Mouse (Mus musculus) monocyte, adult 5-6 weeks (primary cell): ENCODE measurements around the gene Uroc1. TPM values are rescaled to one million over a fixed set of nuclear protein-coding genes. Genes with fewer than 3 reads are reported as not detected.
A peak's percentile ranks its signal among the peaks of the same experiment; 100 is the strongest.

ENCODE experiments used
- ATAC-seq: fragments of 153-309, 156-312 bp; replicated peaks from 2 replicates; pipeline ENCODE4 v1.8.0; 2017; ENCODE audit warnings: mild to moderate bottlenecking; ENCODE audit not compliant: low TSS enrichment, insufficient number of reproducible peaks, severe bottlenecking, poor library complexity, low FRiP score
- total RNA-seq: library from RNA; stranded (forward); fragments of 200-1000, 200-491, 200-594 nt; gene quantifications from 3 replicates; pipeline ENCODE4 v1.2.3, GENCODE M21; 2017

Uroc1 gene
- total RNA-seq, 1 experiment from 2014 or later: not detected

DNA sequence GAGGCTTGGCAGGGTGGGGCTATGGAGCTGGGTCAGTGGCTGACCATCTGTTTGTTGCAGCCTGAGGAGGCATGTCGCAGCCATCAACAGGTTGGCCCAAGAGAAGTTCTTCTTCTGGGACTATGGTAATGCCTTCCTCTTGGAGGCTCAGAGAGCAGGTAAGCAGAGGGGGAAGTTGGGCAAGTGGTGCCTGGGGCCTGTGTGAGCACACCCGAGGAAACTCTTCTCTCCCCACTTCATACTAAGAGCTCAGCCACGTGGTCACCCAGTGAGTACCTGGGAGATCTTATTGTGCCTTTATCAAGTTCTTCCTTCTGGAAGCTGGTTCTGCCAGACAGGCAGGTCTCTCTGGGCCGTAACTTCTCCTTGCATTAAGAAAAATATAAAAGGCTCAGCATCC lies 14.1 kb downstream of the Uroc1 start:
- no peak for ATAC-seq

GRCm38 (mm10) chr6:90348500-90348899 lies 15.4 kb downstream of the Uroc1 start:
- no peak for ATAC-seq

DNA sequence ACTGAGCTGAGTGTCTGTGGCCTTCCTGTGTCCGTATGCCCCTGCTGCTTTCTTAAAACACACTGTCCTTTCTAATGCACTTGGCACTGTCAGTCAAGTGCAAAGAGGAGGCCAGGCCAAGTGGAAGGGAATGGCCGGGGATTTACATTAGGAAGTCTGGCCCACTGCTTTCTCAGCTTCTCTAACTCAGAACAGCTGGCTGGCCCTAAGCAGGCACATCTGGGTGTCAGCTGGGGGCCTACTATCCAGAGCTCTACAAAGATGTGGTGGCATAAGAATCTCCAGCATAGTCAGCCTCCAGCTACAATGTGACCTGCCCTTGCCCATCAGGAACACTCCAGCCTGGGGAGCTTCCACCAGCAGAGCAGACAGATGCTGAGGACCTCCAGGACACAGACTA lies 16.9 kb downstream of the Uroc1 start:
- no peak for ATAC-seq

GRCm38 (mm10) chr6:90358142-90358541 lies 25.1 kb downstream of the Uroc1 start:
- ATAC-seq: no peak

DNA sequence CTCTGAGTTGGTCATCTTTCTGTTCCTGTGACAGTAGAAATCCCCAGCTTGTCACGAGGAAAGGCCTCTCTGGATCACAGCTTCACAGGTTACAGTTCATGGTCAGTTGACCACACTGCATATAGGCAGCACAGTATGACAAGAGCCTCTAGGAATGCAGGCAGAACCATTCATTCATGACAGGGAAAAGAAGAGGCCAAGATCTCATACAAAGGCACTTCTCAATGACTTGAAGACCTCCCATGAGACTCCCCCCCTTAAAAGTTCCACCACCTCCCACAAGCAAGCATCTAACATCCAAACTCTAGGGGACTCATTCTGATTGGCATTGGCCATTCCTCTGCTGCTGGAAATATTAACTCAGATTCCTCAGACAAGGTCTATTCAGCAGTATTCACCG lies 26.4 kb downstream of the Uroc1 start:
- no peak for ATAC-seq

DNA sequence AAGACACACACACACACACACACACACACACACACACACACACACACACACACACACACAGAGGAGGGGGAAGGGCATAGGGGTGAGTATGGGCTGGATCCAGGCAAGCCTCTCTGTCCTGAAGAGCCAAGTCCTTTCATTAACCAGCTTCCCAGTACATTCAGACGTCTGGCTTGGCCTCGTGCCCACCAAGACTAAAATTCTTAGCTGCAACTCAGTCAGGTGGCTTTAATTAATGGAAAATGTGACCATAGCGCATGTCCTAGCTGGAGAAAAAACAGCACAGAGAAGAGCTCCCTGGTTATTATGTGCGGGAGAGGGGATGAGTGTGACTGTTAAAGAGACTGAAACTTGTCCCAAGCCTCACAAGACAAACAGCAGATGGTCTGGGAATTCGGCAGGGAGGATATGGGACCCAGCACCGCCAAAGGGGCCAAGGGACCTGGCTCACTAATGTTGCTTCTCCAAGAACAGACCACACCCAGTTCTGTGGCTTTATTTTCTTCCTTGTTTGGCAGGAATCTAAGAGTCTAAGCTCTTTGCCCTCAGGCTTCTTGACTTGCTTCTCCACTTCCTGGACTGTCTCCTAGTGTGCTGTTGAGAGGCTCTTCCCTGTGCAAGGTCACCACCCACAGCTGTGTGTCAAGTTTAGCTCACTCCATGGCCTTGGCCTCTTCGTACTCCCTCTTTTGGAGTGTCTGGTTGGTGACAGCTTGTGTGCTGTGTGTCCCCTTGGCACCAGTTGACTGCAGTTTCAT lies 27.1 kb downstream of the Uroc1 start:
- no peak for ATAC-seq

DNA sequence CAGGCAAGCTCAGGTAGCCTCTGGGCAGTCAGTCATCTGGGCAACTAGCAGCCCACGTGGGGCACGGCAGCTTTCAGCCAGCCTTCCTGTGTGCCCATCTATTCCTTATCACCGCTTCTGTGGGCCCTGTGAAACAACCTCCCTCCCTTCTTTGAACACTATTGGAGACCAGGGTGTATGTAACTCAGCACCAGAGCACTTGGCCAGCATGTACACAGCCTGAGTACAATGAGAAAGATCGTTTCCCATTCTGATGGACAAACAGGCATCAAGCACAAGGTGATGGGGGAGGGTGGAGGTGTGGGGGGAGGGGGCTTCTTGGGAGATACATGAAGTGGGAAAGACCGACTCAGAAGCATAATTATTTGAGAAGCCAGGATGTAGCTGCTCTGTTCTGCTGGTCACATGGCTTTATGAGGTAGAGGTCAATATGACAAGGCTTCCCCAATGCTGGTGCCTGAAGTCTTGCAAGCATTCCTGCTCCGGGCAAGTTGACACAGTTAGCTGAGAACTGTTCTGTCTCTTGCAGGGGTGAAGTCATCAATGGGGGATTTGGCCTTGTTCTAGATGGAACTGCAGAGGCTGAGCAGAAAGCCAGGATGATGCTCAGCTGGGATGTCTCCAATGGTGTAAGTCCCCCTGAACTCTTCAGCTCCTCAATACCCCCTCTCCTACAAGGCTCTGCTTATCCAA lies 28.0 kb downstream of the Uroc1 start:
- no peak for ATAC-seq

GRCm38 (mm10) chr6:90363301-90363700 lies 30.2 kb downstream of the Uroc1 start:
- no peak for ATAC-seq

DNA sequence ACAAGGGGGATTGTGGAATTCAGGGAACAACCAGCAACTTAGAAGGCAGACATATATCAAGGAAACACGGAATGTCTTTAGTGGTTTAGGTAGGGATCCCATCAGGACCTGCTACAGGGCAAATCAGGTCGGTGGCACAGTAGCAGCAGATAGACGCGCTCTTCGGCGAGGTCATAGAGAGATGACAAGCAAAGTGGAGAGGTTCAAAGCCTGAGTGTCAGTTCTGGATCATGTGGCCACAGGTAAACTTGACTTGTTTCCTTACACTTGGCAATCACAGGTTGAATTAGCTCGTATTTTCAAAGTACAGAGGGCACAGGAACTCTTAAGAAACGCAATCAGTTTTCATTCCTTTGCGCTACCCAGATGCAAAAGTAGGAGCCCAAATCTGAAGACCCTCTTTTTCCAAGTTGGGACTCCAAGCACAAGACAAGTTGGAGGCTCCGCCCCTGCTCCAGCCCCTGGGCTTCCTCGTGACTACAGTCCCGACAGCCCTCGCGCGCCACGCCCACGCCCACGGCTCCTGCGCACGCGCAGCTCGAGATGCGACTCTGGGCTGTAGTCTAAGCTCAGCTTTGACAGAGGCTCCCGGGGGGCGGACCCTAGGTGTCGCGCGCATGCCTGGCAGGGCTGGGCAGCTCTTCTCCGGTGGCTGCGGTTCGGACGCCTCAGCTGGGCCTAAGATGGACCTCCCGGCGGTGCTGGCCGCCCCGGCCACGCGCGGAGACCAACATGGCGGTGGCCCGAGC lies 36.1 kb downstream of the Uroc1 start, which contains the start of gene Zxdc:
TSS of gene Zxdc (plus strand) at position 517 of the 749 bp plus-strand sequence.
- peak; percentile 84 for ATAC-seq

DNA sequence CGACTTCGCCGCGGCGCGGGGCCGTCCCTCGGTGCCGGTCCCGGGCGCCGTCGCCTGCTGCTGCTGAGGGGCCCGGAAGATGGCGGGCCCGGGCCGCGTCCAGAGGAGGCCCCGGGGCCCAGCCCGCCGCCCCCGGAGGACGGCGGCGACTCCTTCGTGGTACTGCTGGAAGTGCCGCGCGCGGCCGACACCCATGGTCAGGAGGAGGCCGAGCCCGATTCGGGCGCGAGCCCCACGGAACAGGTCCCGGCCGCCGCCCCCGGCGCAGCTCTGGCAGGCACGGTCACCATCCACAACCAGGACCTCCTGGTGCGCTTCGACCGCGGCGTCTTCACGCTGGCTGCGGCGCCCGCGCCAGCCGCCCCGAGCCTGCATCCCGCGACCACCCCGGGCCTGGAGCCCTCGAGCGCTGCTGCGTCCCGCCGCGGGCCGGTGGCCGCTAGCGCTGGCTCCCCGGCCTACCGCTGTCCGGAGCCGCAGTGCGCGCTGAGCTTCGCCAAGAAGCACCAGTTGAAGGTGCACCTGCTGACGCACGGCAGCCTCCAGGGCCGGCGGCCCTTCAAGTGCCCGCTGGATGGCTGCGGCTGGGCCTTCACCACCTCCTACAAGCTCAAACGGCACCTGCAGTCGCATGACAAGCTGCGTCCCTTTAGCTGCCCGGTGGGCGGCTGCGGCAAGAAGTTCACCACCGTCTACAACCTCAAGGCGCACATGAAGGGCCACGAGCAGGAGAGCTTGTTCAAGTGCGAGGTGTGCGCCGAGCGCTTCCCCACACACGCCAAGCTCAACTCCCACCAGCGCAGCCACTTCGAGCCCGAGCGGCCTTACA lies 36.9 kb downstream of the Uroc1 start:
- ATAC-seq: 0 out of 2 replicates have a peak, but pooled peaks have one; percentile 16

DNA sequence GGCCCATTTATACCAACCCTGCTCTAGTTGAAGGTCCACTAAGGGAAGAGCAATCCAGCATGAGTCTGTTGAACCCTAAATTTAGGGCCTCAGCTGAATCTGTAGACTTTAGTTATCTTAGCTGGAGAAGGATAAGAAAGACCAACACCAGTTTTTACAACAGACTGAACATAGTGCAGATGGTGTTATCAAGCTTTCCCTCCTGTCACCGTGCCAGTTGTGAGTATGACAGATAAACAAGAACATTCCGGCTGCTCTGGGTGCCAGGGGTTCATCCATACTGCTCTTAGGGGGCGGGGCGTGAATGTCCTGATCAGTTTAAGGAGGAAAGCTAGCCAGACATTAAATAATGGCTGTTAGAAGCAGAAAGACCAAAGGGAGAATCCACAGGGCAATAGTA lies 41.6 kb downstream of the Uroc1 start:
- no peak for ATAC-seq

- no peak for ATAC-seq
Measured at GRCm38 (mm10) chr6:90377708-90378107, 44.6 kb downstream of the Uroc1 start.

GRCm38 (mm10) chr6:90381465-90381864 lies 48.4 kb downstream of the Uroc1 start:
- no peak for ATAC-seq

DNA sequence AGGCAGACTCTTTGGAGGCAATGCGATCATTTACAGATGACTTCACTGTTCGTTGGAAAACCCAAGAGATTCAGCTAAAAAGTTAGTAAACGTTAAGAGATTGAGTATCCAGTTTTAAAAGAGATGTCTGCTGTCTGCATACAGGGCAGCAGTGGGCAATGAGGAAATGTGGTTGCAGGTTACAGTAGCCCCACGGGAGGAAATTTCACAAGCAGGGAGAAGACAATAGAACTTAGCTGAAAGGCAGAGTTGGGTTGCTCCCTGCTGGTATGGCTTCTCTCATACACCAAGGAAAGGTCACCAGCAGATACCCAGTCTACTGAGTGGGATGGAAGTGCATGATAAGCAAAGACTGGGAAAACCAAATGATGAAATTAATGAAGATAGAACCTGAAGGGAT lies 57.5 kb downstream of the Uroc1 start:
- ATAC-seq: no peak

- ATAC-seq: no peak
Measured at GRCm38 (mm10) chr6:90393948-90394347, 60.9 kb downstream of the Uroc1 start.

- ATAC-seq: no peak
Measured at GRCm38 (mm10) chr6:90395751-90396150, 62.7 kb downstream of the Uroc1 start.

DNA sequence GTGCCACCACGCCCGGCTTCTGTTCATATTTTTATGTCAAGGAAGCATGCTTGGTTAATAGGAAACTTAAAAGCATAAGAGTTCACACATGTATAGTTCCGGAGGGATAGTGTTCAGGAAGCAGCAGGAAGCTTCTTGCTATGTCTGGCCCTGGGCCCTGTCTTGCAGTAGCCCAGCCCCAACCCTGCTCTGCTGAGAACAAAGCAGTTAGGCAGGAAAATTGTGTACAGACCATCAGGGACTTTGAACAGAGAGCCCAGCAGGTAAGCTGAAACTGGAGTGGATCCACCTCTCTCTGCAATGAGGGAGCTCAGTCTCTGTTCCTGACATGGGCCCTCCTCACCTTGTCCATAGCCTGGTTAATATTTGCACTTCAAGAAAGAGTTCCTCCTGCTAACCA lies 64.2 kb downstream of the Uroc1 start:
- ATAC-seq: no peak

GRCm38 (mm10) chr6:90408632-90409031 lies 75.5 kb downstream of the Uroc1 start:
- ATAC-seq: no peak

DNA sequence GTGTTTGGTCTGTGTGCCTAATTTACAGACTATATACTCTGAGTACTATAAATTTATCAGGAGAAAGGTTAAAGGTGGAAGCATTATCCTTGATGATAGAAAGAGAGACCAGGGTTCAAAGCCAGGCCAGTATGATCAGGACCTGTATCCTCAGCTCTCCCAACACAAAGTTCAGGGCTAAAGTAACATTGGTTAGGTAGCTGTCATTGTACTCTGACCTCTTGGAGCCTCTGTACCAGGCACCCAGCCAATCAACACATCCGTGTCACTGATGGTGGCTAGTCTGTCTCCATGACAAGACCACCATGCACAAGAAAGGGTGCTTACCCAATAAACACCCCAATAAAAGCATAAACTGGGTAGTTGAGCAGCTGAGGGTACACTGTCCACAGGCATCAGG lies 77.9 kb downstream of the Uroc1 start:
- no peak for ATAC-seq
